Mouse (Mus musculus) forebrain, embryonic 16.5 days (tissue): ENCODE data around the gene Coa4. TPM values are rescaled to one million over a fixed set of nuclear protein-coding genes. Genes with fewer than 3 reads are reported as not detected.

Source experiments
- ATAC-seq: fragments of 200-750 bp; cut with Nextera tagmentation; 2 replicates; pipeline ENCODE4 v1.8.0; 2017; ENCODE audit warnings: mild to moderate bottlenecking, moderate library complexity
- H3K27ac ChIP-seq: fragments of 300-500 bp; sonication (generic); 2 replicates; pipeline ENCODE4 v1.5.1; 2014; ENCODE audit warnings: low read length, control low read depth
- H3K27me3 ChIP-seq: fragments of 300-500 bp; sonication (generic); replicated peaks from 2 replicates; pipeline ENCODE4 v1.6.1; 2014; ENCODE audit warnings: low read length; ENCODE audit not compliant: control insufficient read depth, insufficient read depth
- H3K36me3 ChIP-seq: fragments of 300-500 bp; sonication (generic); 2 replicates; pipeline ENCODE4 v1.6.1; 2014; ENCODE audit not compliant: control insufficient read depth, insufficient read depth
- H3K4me1 ChIP-seq: fragments of 300-500 bp; sonication (generic); replicated peaks from 2 replicates; pipeline ENCODE4 v1.6.1; 2014; ENCODE audit warnings: low read length; ENCODE audit not compliant: control insufficient read depth, insufficient read depth
- H3K4me2 ChIP-seq: fragments of 300-500 bp; sonication (generic); 2 replicates; pipeline ENCODE4 v1.6.1; 2014; ENCODE audit warnings: mild to moderate bottlenecking, low read length, control low read depth
- H3K4me3 ChIP-seq: fragments of 300-500 bp; sonication (generic); replicated peaks from 2 replicates; pipeline ENCODE4 v1.5.1; 2014; ENCODE audit warnings: mild to moderate bottlenecking, low read length, control low read depth
- H3K9ac ChIP-seq: fragments of 300-500 bp; sonication (generic); replicated peaks from 2 replicates; pipeline ENCODE4 v1.6.1; 2014; ENCODE audit warnings: low read depth, low read length, control low read depth
- H3K9me3 ChIP-seq: fragments of 300-500 bp; sonication (generic); 2 replicates; pipeline ENCODE4 v1.6.1; 2016; ENCODE audit warnings: low read length; ENCODE audit not compliant: control insufficient read depth
- WGBS: fragments of 180-500 bp; shearing (Covaris S2); extraction: QIAGEN DNeasy Blood & Tissue Kit; methylation state at CpG from one replicate; pipeline ENCODE4 v1.1.7; 2014; 5-methylcytosine and 5-hydroxymethylcytosine counted together
- polyA plus RNA-seq: library from polyadenylated mRNA; unstranded; fragments of >200 nt; fragmentation: Nextera tagmentation; extraction: Ambion mirVana; gene quantifications from 2 replicates; pipeline ENCODE4 v1.2.1, GENCODE M21; 2015

Gene Coa4
- polyA plus RNA-seq, 1 experiment from 2014 or later = 12.3 TPM

- no peaks in the 10 kb centered on the region for H3K4me1 ChIP-seq
- ATAC-seq = no peak
- 79% methylated on average over 7 of the region's 7 CpGs for WGBS
Measured at GRCm38 (mm10) chr7:100502374-100502922, 34.4 kb upstream of the Coa4 start.

GRCm38 (mm10) chr7:100503076-100503475, 33.8 kb upstream of the Coa4 start:
- Histone ChIP-seq H3K36me3 (no peaks in the 10 kb centered on the region), H3K4me2 (no peak overlapping the region), H3K4me1 (no peaks in the 10 kb centered on the region), H3K4me3 (no peak overlapping the region), H3K9ac (no peak overlapping the region), H3K27me3 (no peaks in the 10 kb centered on the region), H3K9me3 (no peaks in the 10 kb centered on the region), H3K27ac (no peak overlapping the region)
- 98% methylated on average over 5 of the region's 5 CpGs for WGBS
- ATAC-seq = no peak

More at GRCm38 (mm10) chr7:100502374-100502922, 34.4 kb upstream of the Coa4 start:
- no peak overlapping the region for H3K9ac ChIP-seq
- no peak overlapping the region for H3K4me2 ChIP-seq
- no peak overlapping the region for H3K4me3 ChIP-seq
- no peaks in the 10 kb centered on the region for H3K36me3 ChIP-seq
- no peaks in the 10 kb centered on the region for H3K27me3 ChIP-seq
- H3K9me3 ChIP-seq = no peaks in the 10 kb centered on the region
- H3K27ac ChIP-seq = no peak overlapping the region

- WGBS = 84% methylated on average over 13 of the region's 13 CpGs
- no peak overlapping the region for H3K4me2 ChIP-seq
- no peaks in the 10 kb centered on the region for H3K9me3 ChIP-seq
- no peak for ATAC-seq
- H3K27ac ChIP-seq = no peak overlapping the region
- no peak overlapping the region for H3K9ac ChIP-seq
- no peaks in the 10 kb centered on the region for H3K27me3 ChIP-seq
- no peaks in the 10 kb centered on the region for H3K4me1 ChIP-seq
- H3K36me3 ChIP-seq = no peaks in the 10 kb centered on the region
- H3K4me3 ChIP-seq = no peak overlapping the region
Measured at GRCm38 (mm10) chr7:100504740-100505487, 32.0 kb upstream of the Coa4 start.

- no peak for ATAC-seq
- H3K9ac ChIP-seq = no peak overlapping the region
- no peaks in the 10 kb centered on the region for H3K27me3 ChIP-seq
- no peak overlapping the region for H3K4me3 ChIP-seq
- no peak overlapping the region for H3K27ac ChIP-seq
- no peaks in the 10 kb centered on the region for H3K4me1 ChIP-seq
- H3K4me2 ChIP-seq = no peak overlapping the region
- no peaks in the 10 kb centered on the region for H3K36me3 ChIP-seq
- no peaks in the 10 kb centered on the region for H3K9me3 ChIP-seq
- 75% methylated on average over 4 of the region's 4 CpGs for WGBS
Measured at GRCm38 (mm10) chr7:100506494-100506893, 30.4 kb upstream of the Coa4 start.

GRCm38 (mm10) chr7:100508670-100509069, 28.2 kb upstream of the Coa4 start:
- Histone ChIP-seq H3K4me3 (no peak overlapping the region), H3K27me3 (no peaks in the 10 kb centered on the region)
- WGBS = 75% methylated on average over 3 of the region's 3 CpGs

GRCm38 (mm10) chr7:100511602-100512001, 25.3 kb upstream of the Coa4 start:
- Histone ChIP-seq H3K36me3 (no peaks in the 10 kb centered on the region), H3K4me3 (no peak overlapping the region), H3K27ac (no peak overlapping the region), H3K4me2 (no peak overlapping the region), H3K27me3 (no peaks in the 10 kb centered on the region), H3K4me1 (no peaks in the 10 kb centered on the region), H3K9me3 (no peaks in the 10 kb centered on the region), H3K9ac (no peak overlapping the region)
- WGBS = 91% methylated on average over 8 of the region's 8 CpGs
- no peak for ATAC-seq

More at GRCm38 (mm10) chr7:100508670-100509069, 28.2 kb upstream of the Coa4 start:
- Histone ChIP-seq H3K4me1 (no peaks in the 10 kb centered on the region), H3K4me2 (no peak overlapping the region), H3K36me3 (no peaks in the 10 kb centered on the region), H3K9me3 (no peaks in the 10 kb centered on the region), H3K9ac (no peak overlapping the region), H3K27ac (no peak overlapping the region)
- no peak for ATAC-seq

- ATAC-seq = peak; percentile 38; the same call in 1 of the 2 replicates
- Histone ChIP-seq H3K4me2 (peak within 1 kb of the TSS; percentile 5), H3K9ac (no peak within 1 kb of the TSS), H3K27ac (no peak within 1 kb of the TSS), H3K4me3 (no peak within 1 kb of the TSS), H3K4me1 (no peaks in the 10 kb centered on the region), H3K9me3 (no peaks in the 10 kb centered on the region), H3K27me3 (no peaks in the 10 kb centered on the region), H3K36me3 (no peaks in the 10 kb centered on the region)
- 51% methylated on average over 11 of the region's 11 CpGs for WGBS
Measured at GRCm38 (mm10) chr7:100514573-100514972, 22.3 kb upstream of the Coa4 start, which contains the start of gene Dnajb13. TSS of gene Dnajb13 (minus strand) at chr7:100514960.

GRCm38 (mm10) chr7:100520204-100520603, 16.7 kb upstream of the Coa4 start:
- no peak overlapping the region for H3K9ac ChIP-seq
- peak; percentile 23; the same call in 1 of the 2 replicates for ATAC-seq
- WGBS = 69% methylated on average over 7 of the region's 7 CpGs
- H3K27me3 ChIP-seq = no peaks in the 10 kb centered on the region
- H3K4me3 ChIP-seq = no peak overlapping the region
- H3K4me2 ChIP-seq = no peak overlapping the region
- no peaks in the 10 kb centered on the region for H3K4me1 ChIP-seq
- no peaks in the 10 kb centered on the region for H3K9me3 ChIP-seq
- no peak overlapping the region for H3K27ac ChIP-seq
- H3K36me3 ChIP-seq = no peaks in the 10 kb centered on the region

GRCm38 (mm10) chr7:100520663-100521285, 16.1 kb upstream of the Coa4 start:
- ATAC-seq = peak; percentile 69
- Histone ChIP-seq H3K4me3 (no peak overlapping the region), H3K4me1 (no peaks in the 10 kb centered on the region), H3K9ac (no peak overlapping the region), H3K9me3 (no peaks in the 10 kb centered on the region), H3K36me3 (no peaks in the 10 kb centered on the region), H3K27ac (no peak overlapping the region), H3K4me2 (no peak overlapping the region), H3K27me3 (no peaks in the 10 kb centered on the region)
- WGBS = 20% methylated on average over 10 of the region's 10 CpGs
